ENCODE assay signal across 11 mouse cellular contexts in the genomic region with DNA sequence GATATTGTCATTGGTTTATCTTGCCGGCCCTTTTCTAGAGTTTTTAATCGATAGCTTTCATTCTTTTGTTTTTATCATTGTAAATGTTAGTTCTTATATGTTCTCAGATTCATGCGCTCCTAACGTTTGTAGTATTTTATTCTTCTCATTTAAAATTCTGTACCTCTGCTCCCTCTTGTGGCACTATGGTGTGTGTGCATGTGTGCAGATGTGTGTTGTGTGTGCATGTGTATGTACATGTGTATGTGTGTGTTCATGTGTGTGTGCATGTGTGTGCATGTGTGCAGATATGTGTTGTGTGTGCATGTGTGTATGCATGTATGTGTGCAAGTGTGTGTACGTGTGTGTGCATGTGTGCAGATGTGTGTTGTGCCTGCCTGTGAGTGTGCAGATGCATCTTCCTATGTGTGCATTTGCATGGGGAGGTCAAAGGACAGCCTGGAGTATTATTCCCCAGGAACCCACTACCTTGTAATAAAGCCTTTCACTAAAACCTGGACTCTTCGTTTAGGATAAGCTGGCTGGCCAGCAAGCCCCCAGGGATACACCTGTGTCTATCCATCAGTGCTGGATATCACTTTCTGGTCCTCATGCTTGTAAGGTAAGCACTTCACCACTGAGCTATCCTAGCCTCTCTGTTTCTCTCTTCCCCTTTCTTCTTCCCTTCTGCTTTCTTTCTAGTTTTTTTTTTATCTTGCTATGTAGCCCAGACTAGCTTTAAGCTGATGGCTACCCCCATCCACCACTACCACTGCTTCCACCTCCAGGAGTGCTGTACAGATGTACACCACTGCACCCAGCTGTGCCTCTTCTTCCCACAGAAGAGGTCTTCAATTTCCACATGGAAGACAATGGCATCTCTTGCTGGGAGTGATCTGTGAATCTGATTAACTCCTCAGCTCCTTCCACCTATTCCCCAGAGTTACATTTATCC. TPM values are rescaled to one million over a fixed set of nuclear protein-coding genes. Genes with fewer than 3 reads are reported as not detected.
A peak's percentile ranks its signal among the peaks of the same experiment; 100 is the strongest.
DNase-seq lines count a peak whose midpoint lies in the region; ATAC-seq and TF ChIP-seq lines count a peak whose summit lies in the region.
"Had no signal": no experiment of that assay in that cellular context is flagged by ENCODE, and none has a peak within 500 bp of the region (broad histone marks: within the 10 kb centered on the region; RNA-seq: fewer than 3 reads in every experiment).

No protein-coding gene starts in this region.

- peak; percentile 46 for TF ChIP-seq CTCF in heart, postnatal 0 days (IDR thresholded peaks at IDR 0.05; ENCODE audit: low read depth)
- TF ChIP-seq CTCF in lung, embryonic 14.5 days (IDR thresholded peaks at IDR 0.05; ENCODE audit: low read depth): peak; percentile 72
- TF ChIP-seq CTCF in liver, postnatal 0 days (IDR thresholded peaks at IDR 0.05; ENCODE audit: low read depth): peak; percentile 71

- 68% methylated on average over 6 of the region's 6 CpGs for WGBS in heart, postnatal 0 days
- WGBS in heart, embryonic 11.5 days (ENCODE audit: insufficient replicate concordance): 70% methylated on average over 6 of the region's 6 CpGs
- WGBS in lung, embryonic 14.5 days: 67% methylated on average over 6 of the region's 6 CpGs
- 59% methylated on average over 6 of the region's 6 CpGs for WGBS in liver, postnatal 0 days (ENCODE audit: insufficient replicate concordance)

- H3K9ac ChIP-seq in heart, postnatal 0 days (replicated peaks; ENCODE audit: low read depth, low read length): no peak overlapping the region
- no peak overlapping the region for H3K9ac ChIP-seq in heart, embryonic 11.5 days (ENCODE audit: low read depth, low read length)
- H3K9ac ChIP-seq in lung, embryonic 14.5 days: no peak overlapping the region
- H3K9ac ChIP-seq in liver, postnatal 0 days (replicated peaks): no peak overlapping the region
- H3K9ac ChIP-seq: kidney, embryonic 15.5 days had no signal

- H3K9me3 ChIP-seq in heart, postnatal 0 days (replicated peaks; ENCODE audit: control insufficient read depth, low read length): no peaks in the 10 kb centered on the region
- H3K9me3 ChIP-seq in heart, embryonic 11.5 days (replicated peaks; ENCODE audit: control insufficient read depth, low read length): no peaks in the 10 kb centered on the region
- no peaks in the 10 kb centered on the region for H3K9me3 ChIP-seq in lung, embryonic 14.5 days (ENCODE audit: low read depth, low read length)
- H3K9me3 ChIP-seq in liver, postnatal 0 days (ENCODE audit: low read length): no peaks in the 10 kb centered on the region
- H3K9me3 ChIP-seq: kidney, embryonic 15.5 days had no signal

- DNase-seq in heart, postnatal 0 days (ENCODE audit: low spot score): peak; percentile 22
- DNase-seq in lung, embryonic 14.5 days: peak; percentile 59
- no peak for DNase-seq in lung, adult 18-20 months
- DNase-seq in ES-CJ7 (ENCODE audit: low read depth, low spot score): peak; percentile 12
- DNase-seq in liver, postnatal 0 days: no peak
- DNase-seq in frontal cortex, postnatal 25 days (ENCODE audit: low spot score in 2 of 2): no peak
- DNase-seq: heart, adult 18-20 months; right cerebral cortex, postnatal 4 days had no signal

- no peak for ATAC-seq in heart, postnatal 0 days (ENCODE audit: insufficient read depth, low read depth)
- ATAC-seq in heart, embryonic 11.5 days (replicated peaks; ENCODE audit: insufficient number of reproducible peaks, low FRiP score, low TSS enrichment): no peak
- no peak for ATAC-seq in lung, embryonic 14.5 days (ENCODE audit: insufficient read depth)
- ATAC-seq in liver, postnatal 0 days: no peak
- ATAC-seq in erythroblast, adult 5-6 weeks (replicated peaks; ENCODE audit: low FRiP score, poor library complexity, severe bottlenecking): no peak

- no peak overlapping the region for H3K4me2 ChIP-seq in heart, postnatal 0 days (ENCODE audit: low read depth, low read length)
- no peak overlapping the region for H3K4me2 ChIP-seq in heart, embryonic 11.5 days
- H3K4me2 ChIP-seq in lung, embryonic 14.5 days: no peak overlapping the region
- no peak overlapping the region for H3K4me2 ChIP-seq in liver, postnatal 0 days (ENCODE audit: low read depth, low read length)
- H3K4me2 ChIP-seq: kidney, embryonic 15.5 days had no signal

- no peak overlapping the region for H3K27ac ChIP-seq in heart, postnatal 0 days (ENCODE audit: low read depth)
- no peak overlapping the region for H3K27ac ChIP-seq in heart, embryonic 11.5 days (ENCODE audit: low read depth, low read length)
- H3K27ac ChIP-seq in lung, embryonic 14.5 days (ENCODE audit: low read depth): no peak overlapping the region
- no peak overlapping the region for H3K27ac ChIP-seq in liver, postnatal 0 days (ENCODE audit: low read depth)
- H3K27ac ChIP-seq: kidney, embryonic 15.5 days had no signal

- H3K4me1 ChIP-seq in heart, postnatal 0 days (ENCODE audit: control insufficient read depth, insufficient read depth): no peaks in the 10 kb centered on the region; the same call in none of the 2 replicates
- H3K4me1 ChIP-seq in heart, embryonic 11.5 days (ENCODE audit: control insufficient read depth, insufficient read depth, low read length): 0 out of 2 replicates have a peak, but pooled peaks cover 7% of the 10 kb centered on the region
- H3K4me1 ChIP-seq in lung, embryonic 14.5 days (ENCODE audit: insufficient read depth): no peaks in the 10 kb centered on the region
- H3K4me1 ChIP-seq in liver, postnatal 0 days (ENCODE audit: insufficient read depth): peaks cover 20% of the 10 kb centered on the region

- H3K36me3 ChIP-seq in heart, postnatal 0 days (replicated peaks; ENCODE audit: control insufficient read depth, insufficient read depth, low read length): peaks cover 4% of the 10 kb centered on the region; the same call in 1 of the 2 replicates
- H3K36me3 ChIP-seq in heart, embryonic 11.5 days (ENCODE audit: control insufficient read depth, insufficient read depth, low read length): no peaks in the 10 kb centered on the region
- H3K36me3 ChIP-seq in lung, embryonic 14.5 days (ENCODE audit: insufficient read depth): no peaks in the 10 kb centered on the region
- H3K36me3 ChIP-seq in liver, postnatal 0 days (replicated peaks; ENCODE audit: insufficient read depth, low read length): no peaks in the 10 kb centered on the region; the same call in 1 of the 2 replicates
- H3K36me3 ChIP-seq: kidney, embryonic 15.5 days had no signal

- H3K27me3 ChIP-seq in heart, postnatal 0 days (ENCODE audit: control insufficient read depth, insufficient read depth, low read length): no peaks in the 10 kb centered on the region
- peaks cover 8% of the 10 kb centered on the region; the same call in 1 of the 2 replicates for H3K27me3 ChIP-seq in heart, embryonic 11.5 days (ENCODE audit: control insufficient read depth, insufficient read depth, low read length)
- H3K27me3 ChIP-seq in lung, embryonic 14.5 days (ENCODE audit: insufficient read depth, low read length): no peaks in the 10 kb centered on the region
- 0 out of 2 replicates have a peak, but pooled peaks cover 6% of the 10 kb centered on the region for H3K27me3 ChIP-seq in liver, postnatal 0 days (ENCODE audit: insufficient read depth, low read length)

- TF ChIP-seq EP300 in heart, postnatal 0 days (IDR thresholded peaks at IDR 0.05; ENCODE audit: low read depth): no peak
- TF ChIP-seq EP300 in liver, postnatal 0 days (IDR thresholded peaks at IDR 0.05; ENCODE audit: low read depth): no peak

- no peak overlapping the region for H3K4me3 ChIP-seq in heart, postnatal 0 days (ENCODE audit: low read depth, low read length)
- H3K4me3 ChIP-seq in heart, embryonic 11.5 days (ENCODE audit: low read depth, low read length): no peak overlapping the region
- no peak overlapping the region for H3K4me3 ChIP-seq in lung, embryonic 14.5 days (ENCODE audit: low read depth, low read length)
- no peak overlapping the region for H3K4me3 ChIP-seq in liver, postnatal 0 days (ENCODE audit: low read depth, low read length)
- H3K4me3 ChIP-seq: kidney, embryonic 15.5 days had no signal

RNA-seq across cellular contexts. Expression of a gene that starts 2.1 kb away (rescaled TPM):
- total RNA-seq in heart, postnatal 0 days (2014; rRNA removed; ENCODE audit: low replicate concordance): 17.6 and 18.5 TPM in 2 replicates
- 15.8 and 17.2 TPM in 2 replicates for polyA plus RNA-seq in heart, postnatal 0 days (2015; fragmentation: Nextera tagmentation; extraction: Ambion mirVana)
- 18.9 and 19.5 TPM in 2 replicates for polyA plus RNA-seq in heart, embryonic 11.5 days (2014; fragmentation: Nextera tagmentation; extraction: Ambion mirVana)
- 9.1 and 10.4 TPM in 2 replicates for polyA plus RNA-seq in lung, embryonic 14.5 days (2014; fragmentation: Nextera tagmentation; extraction: Ambion mirVana)
- polyA plus RNA-seq in liver, postnatal 0 days (2015; fragmentation: Nextera tagmentation; extraction: Ambion mirVana): 5.7 and 5.9 TPM in 2 replicates
- 1.5 and 5.2 TPM in 2 replicates for total RNA-seq in erythroblast, adult 5-6 weeks (2015; ENCODE audit: low replicate concordance)
- total RNA-seq in erythroblast, adult 5-6 weeks (2017; ENCODE audit: low replicate concordance): 10.2 and 19.0 TPM in 2 replicates

RNA-seq across cellular contexts. Expression of a gene that starts 48.3 kb away (rescaled TPM):
- 17.7 and 59.3 TPM in 2 replicates for total RNA-seq in heart, postnatal 0 days (2014; rRNA removed; ENCODE audit: low replicate concordance)
- 39.5 and 41.3 TPM in 2 replicates for polyA plus RNA-seq in heart, postnatal 0 days (2015; fragmentation: Nextera tagmentation; extraction: Ambion mirVana)
- 48.1 and 49.6 TPM in 2 replicates for polyA plus RNA-seq in heart, embryonic 11.5 days (2014; fragmentation: Nextera tagmentation; extraction: Ambion mirVana)
- polyA plus RNA-seq in lung, embryonic 14.5 days (2014; fragmentation: Nextera tagmentation; extraction: Ambion mirVana): 70.4 and 76.3 TPM in 2 replicates
- 42.8 and 45.0 TPM in 2 replicates for polyA plus RNA-seq in liver, postnatal 0 days (2015; fragmentation: Nextera tagmentation; extraction: Ambion mirVana)
- total RNA-seq in erythroblast, adult 5-6 weeks (2015; ENCODE audit: low replicate concordance): 8.8 and 28.8 TPM in 2 replicates
- 7.6 and 13.5 TPM in 2 replicates for total RNA-seq in erythroblast, adult 5-6 weeks (2017; ENCODE audit: low replicate concordance)

Comparison
In these comparisons a context has a peak if more than half of its experiments do, and no peak if none do; other contexts are left out.
1. DNase-seq: peak in heart, postnatal 0 days (single experiment), lung, embryonic 14.5 days (single experiment) and ES-CJ7 (single experiment); none in lung, adult 18-20 months (0 of 2), liver, postnatal 0 days (single experiment) and frontal cortex, postnatal 25 days (0 of 2).
2. Peak in every context shown above with its lines, with median percentiles within 50 percentile points of each other: CTCF ChIP-seq.